Mouse (Mus musculus) lung, embryonic 16.5 days (tissue): ENCODE data around the gene Slc35f3. TPM values are rescaled to one million over a fixed set of nuclear protein-coding genes. Genes with fewer than 3 reads are reported as not detected.

Source experiments
- ATAC-seq: fragments of 200-750 bp; cut with Nextera tagmentation; 2 replicates; pipeline ENCODE4 v1.8.0; 2017; ENCODE audit warnings: low read depth, mild to moderate bottlenecking, moderate library complexity
- H3K27ac ChIP-seq: fragments of 300-500 bp; sonication (generic); 2 replicates; pipeline ENCODE4 v1.5.1; 2014; ENCODE audit warnings: mild to moderate bottlenecking, control low read depth, low read length
- H3K27me3 ChIP-seq: fragments of 300-500 bp; sonication (generic); 2 replicates; pipeline ENCODE4 v1.6.1; 2014; ENCODE audit warnings: low read depth, low read length, mixed read lengths; ENCODE audit not compliant: control insufficient read depth, insufficient read depth
- H3K36me3 ChIP-seq: fragments of 300-500 bp; sonication (generic); 2 replicates; pipeline ENCODE4 v1.6.1; 2014; ENCODE audit warnings: low read length; ENCODE audit not compliant: control insufficient read depth, insufficient read depth
- H3K4me1 ChIP-seq: fragments of 300-500 bp; sonication (generic); replicated peaks from 2 replicates; pipeline ENCODE4 v1.6.1; 2014; ENCODE audit warnings: low read length, mixed read lengths; ENCODE audit not compliant: control insufficient read depth, insufficient read depth
- H3K4me2 ChIP-seq: fragments of 300-500 bp; sonication (generic); 2 replicates; pipeline ENCODE4 v1.6.1; 2014; ENCODE audit warnings: low read depth, low read length, control low read depth
- H3K4me3 ChIP-seq: fragments of 300-500 bp; sonication (generic); 2 replicates; pipeline ENCODE4 v1.5.1; 2014; ENCODE audit warnings: mild to moderate bottlenecking, low read length, control low read depth
- H3K9ac ChIP-seq: fragments of 300-500 bp; sonication (generic); 2 replicates; pipeline ENCODE4 v1.6.1; 2014; ENCODE audit warnings: low read length, control low read depth
- H3K9me3 ChIP-seq: fragments of 300-500 bp; sonication (generic); 2 replicates; pipeline ENCODE4 v1.6.1; 2016; ENCODE audit warnings: low read length; ENCODE audit not compliant: control insufficient read depth
- WGBS: fragments of 180-500 bp; shearing (Covaris S2); extraction: QIAGEN DNeasy Blood & Tissue Kit; methylation state at CpG from one replicate; pipeline ENCODE4 v1.1.7; 2014; 5-methylcytosine and 5-hydroxymethylcytosine counted together
- polyA plus RNA-seq: library from polyadenylated mRNA; unstranded; fragments of >200 nt; fragmentation: Nextera tagmentation; extraction: Ambion mirVana; gene quantifications from 2 replicates; pipeline ENCODE4 v1.2.1, GENCODE M21; 2015

Slc35f3 gene
- polyA plus RNA-seq: 0.44 and 0.48 TPM in 2 replicates

DNA sequence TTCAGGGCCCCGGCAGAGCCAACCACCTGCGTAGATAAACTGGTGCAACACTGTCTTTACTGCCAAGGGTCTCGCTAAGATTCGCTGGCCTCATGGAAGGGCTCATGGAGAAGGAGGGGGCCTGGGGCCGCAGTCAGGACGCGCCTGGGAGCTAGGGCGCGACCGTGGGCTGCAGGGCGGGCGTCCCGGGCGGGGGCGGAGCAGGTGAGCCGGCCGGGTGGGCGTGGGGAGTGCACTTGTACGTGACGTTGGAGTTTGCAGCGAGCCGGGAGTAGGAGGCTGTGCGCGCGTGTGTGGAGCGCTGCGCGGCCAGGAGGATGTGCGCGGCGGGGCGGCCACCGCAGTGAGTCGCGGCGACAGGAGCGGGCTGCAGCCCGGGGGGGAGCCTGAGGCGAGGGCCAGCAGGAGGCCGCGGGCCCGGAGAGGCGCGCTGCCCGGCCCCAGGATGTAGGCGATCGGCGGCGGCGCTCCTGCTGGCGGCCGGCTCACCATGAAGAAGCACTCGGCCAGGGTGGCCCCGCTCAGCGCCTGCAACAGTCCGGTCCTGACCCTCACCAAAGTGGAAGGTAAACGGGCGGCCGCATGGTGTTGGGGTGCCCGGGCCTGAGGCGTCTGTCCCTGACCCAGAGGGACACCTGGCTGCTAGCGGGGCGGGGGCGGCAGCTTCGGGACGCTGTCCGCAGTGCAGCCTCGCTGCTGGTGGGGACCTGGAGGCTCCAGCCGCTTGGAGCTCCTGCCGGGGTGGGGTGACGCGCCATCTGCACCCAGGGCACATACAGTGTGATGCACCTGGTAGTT is at the start of gene Slc35f3:
Gene Slc35f3 (plus strand): TSS at position 263 of the 798 bp plus-strand sequence.
- H3K4me1 ChIP-seq: no peaks in the 10 kb centered on the region; the same call in 1 of the 2 replicates
- peak within 1 kb of the TSS; percentile 25 for H3K9ac ChIP-seq
- H3K9me3 ChIP-seq: no peaks in the 10 kb centered on the region
- ATAC-seq: peak; percentile 70
- WGBS: under 1% methylated on average over 57 of the region's 72 CpGs
- peak within 1 kb of the TSS; percentile 72 for H3K4me2 ChIP-seq
- H3K4me3 ChIP-seq: peak within 1 kb of the TSS; percentile 42
- no peaks in the 10 kb centered on the region for H3K36me3 ChIP-seq
- H3K27me3 ChIP-seq: peaks cover 18% of the 10 kb centered on the region
- H3K27ac ChIP-seq: no peak within 1 kb of the TSS

DNA sequence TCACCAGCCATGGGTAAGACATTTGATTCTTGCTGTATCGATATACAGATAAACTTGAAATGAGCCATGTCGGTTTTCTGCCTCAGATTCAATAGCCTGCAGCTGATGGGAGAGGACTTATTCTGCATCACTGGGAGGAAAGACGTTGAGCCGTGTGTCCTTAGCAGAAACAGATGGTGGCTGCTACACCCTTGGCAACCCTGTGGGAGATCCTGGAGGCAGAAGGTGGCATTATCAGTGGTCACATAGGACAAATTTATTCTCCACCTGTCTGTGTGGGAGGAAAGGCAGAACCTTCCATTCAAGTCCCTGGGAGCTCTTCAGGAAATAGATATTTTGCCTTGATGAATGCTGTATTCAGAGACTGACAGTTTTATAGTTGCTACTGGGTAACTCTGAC is 47.9 kb upstream of the Slc35f3 start:
- H3K4me1 ChIP-seq: no peaks in the 10 kb centered on the region
- no peaks in the 10 kb centered on the region for H3K9me3 ChIP-seq
- H3K9ac ChIP-seq: no peak overlapping the region
- ATAC-seq: no peak
- H3K4me2 ChIP-seq: no peak overlapping the region
- H3K27ac ChIP-seq: no peak overlapping the region
- H3K36me3 ChIP-seq: no peaks in the 10 kb centered on the region
- H3K27me3 ChIP-seq: no peaks in the 10 kb centered on the region
- no peak overlapping the region for H3K4me3 ChIP-seq
- 74% methylated on average over 4 of the region's 4 CpGs for WGBS

- no peaks in the 10 kb centered on the region for H3K27me3 ChIP-seq
- H3K9ac ChIP-seq: no peak overlapping the region
- no peaks in the 10 kb centered on the region for H3K4me1 ChIP-seq
- H3K4me3 ChIP-seq: no peak overlapping the region
- H3K27ac ChIP-seq: no peak overlapping the region
- no peaks in the 10 kb centered on the region for H3K9me3 ChIP-seq
- no peak for ATAC-seq
- H3K36me3 ChIP-seq: no peaks in the 10 kb centered on the region
- WGBS: 48% methylated on average over 9 of the region's 9 CpGs
- no peak overlapping the region for H3K4me2 ChIP-seq
Observed at GRCm38 (mm10) chr8:126256585-126257391, 41.6 kb upstream of the Slc35f3 start.

GRCm38 (mm10) chr8:126257392-126257681 is 41.0 kb upstream of the Slc35f3 start:
- no peak overlapping the region for H3K4me3 ChIP-seq
- ATAC-seq: no peak
- H3K27me3 ChIP-seq: no peaks in the 10 kb centered on the region
- H3K9ac ChIP-seq: no peak overlapping the region
- no peak overlapping the region for H3K4me2 ChIP-seq
- H3K9me3 ChIP-seq: no peaks in the 10 kb centered on the region
- no peak overlapping the region for H3K27ac ChIP-seq
- H3K4me1 ChIP-seq: no peaks in the 10 kb centered on the region
- no peaks in the 10 kb centered on the region for H3K36me3 ChIP-seq
- 46% methylated on average over 8 of the region's 8 CpGs for WGBS

GRCm38 (mm10) chr8:126258175-126258781 is 40.1 kb upstream of the Slc35f3 start:
- H3K27me3 ChIP-seq: no peaks in the 10 kb centered on the region
- WGBS: 5% methylated on average over 15 of the region's 15 CpGs
- H3K36me3 ChIP-seq: no peaks in the 10 kb centered on the region
- no peaks in the 10 kb centered on the region for H3K9me3 ChIP-seq
- peak overlapping the region; percentile 42; the same call in 1 of the 2 replicates for H3K4me2 ChIP-seq
- peak; percentile 51 for ATAC-seq
- 0 out of 2 replicates have a peak overlapping the region, but pooled peaks have one; percentile 7 for H3K4me3 ChIP-seq
- no peaks in the 10 kb centered on the region for H3K4me1 ChIP-seq
- no peak overlapping the region for H3K27ac ChIP-seq
- H3K9ac ChIP-seq: no peak overlapping the region

GRCm38 (mm10) chr8:126265186-126265585 is 33.2 kb upstream of the Slc35f3 start:
- no peaks in the 10 kb centered on the region for H3K4me1 ChIP-seq
- no peak overlapping the region for H3K4me3 ChIP-seq
- H3K27ac ChIP-seq: no peak overlapping the region
- H3K27me3 ChIP-seq: no peaks in the 10 kb centered on the region
- ATAC-seq: no peak
- WGBS: 60% methylated on average over 1 of the region's 1 CpGs
- H3K36me3 ChIP-seq: no peaks in the 10 kb centered on the region
- H3K4me2 ChIP-seq: no peak overlapping the region
- H3K9ac ChIP-seq: no peak overlapping the region
- H3K9me3 ChIP-seq: no peaks in the 10 kb centered on the region

GRCm38 (mm10) chr8:126267118-126267517 is 31.2 kb upstream of the Slc35f3 start:
- no peak overlapping the region for H3K27ac ChIP-seq
- no peak overlapping the region for H3K9ac ChIP-seq
- no peaks in the 10 kb centered on the region for H3K27me3 ChIP-seq
- no peaks in the 10 kb centered on the region for H3K36me3 ChIP-seq
- no peaks in the 10 kb centered on the region for H3K4me1 ChIP-seq
- no peaks in the 10 kb centered on the region for H3K9me3 ChIP-seq
- no peak overlapping the region for H3K4me3 ChIP-seq
- no peak overlapping the region for H3K4me2 ChIP-seq
- no peak for ATAC-seq
- WGBS: 23% methylated on average over 8 of the region's 8 CpGs

DNA sequence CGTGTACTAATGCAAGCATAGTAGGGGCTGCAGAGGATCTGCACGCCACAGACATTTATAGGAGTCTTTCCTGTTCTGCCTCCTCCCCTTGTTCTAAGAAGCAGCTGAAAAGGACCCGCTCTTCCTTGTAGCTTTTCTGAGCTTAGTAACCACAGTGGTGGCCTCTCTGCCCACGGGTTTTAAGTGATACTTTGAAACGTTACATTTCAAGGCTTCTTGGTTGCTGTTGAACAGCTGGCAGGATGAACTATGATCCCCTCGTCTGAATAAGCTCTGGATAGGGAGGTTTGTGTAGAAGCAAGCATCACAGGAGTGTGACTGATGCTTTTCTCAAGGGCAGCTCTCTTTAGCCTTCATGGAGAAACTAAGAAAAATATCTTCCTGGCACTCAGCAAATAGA is 28.6 kb upstream of the Slc35f3 start:
- Histone ChIP-seq H3K9me3 (no peaks in the 10 kb centered on the region), H3K4me1 (no peaks in the 10 kb centered on the region), H3K36me3 (no peaks in the 10 kb centered on the region), H3K27ac (no peak overlapping the region), H3K9ac (no peak overlapping the region), H3K4me3 (no peak overlapping the region), H3K4me2 (no peak overlapping the region), H3K27me3 (no peaks in the 10 kb centered on the region)
- no peak for ATAC-seq
- WGBS: 40% methylated on average over 6 of the region's 6 CpGs

DNA sequence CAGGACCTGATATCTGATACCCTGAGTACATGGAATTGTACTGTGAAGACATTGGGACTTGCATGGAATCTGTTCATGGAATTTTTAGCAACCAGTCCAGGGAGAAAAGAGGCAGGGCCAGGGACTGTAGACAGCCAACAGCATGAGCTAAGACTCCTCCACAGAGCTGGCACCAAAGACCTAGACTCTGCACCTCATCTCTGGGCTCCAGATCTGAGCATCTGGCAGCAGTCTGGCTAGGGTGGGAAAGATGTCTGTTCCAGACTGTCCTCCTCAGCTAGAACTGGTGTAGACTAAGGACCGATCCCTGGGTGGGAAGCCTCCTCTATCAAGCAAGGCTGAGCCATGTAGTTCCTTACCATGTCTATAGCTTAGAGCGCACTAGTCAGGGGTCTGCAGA is 25.9 kb upstream of the Slc35f3 start:
- Histone ChIP-seq H3K27ac (no peak overlapping the region), H3K9ac (no peak overlapping the region), H3K36me3 (no peaks in the 10 kb centered on the region), H3K27me3 (no peaks in the 10 kb centered on the region), H3K4me1 (no peaks in the 10 kb centered on the region), H3K4me3 (no peak overlapping the region), H3K4me2 (no peak overlapping the region), H3K9me3 (no peaks in the 10 kb centered on the region)
- 89% methylated on average over 2 of the region's 2 CpGs for WGBS
- ATAC-seq: no peak
